Mouse (Mus musculus): ENCODE measurements around the gene Tcp11. TPM values are rescaled to one million over a fixed set of nuclear protein-coding genes. Genes with fewer than 3 reads are reported as not detected.

Gene Tcp11
- polyA plus RNA-seq, 3 experiments from 2014 or later, result 1.8 to 1.9 (median 1.8) TPM

DNA sequence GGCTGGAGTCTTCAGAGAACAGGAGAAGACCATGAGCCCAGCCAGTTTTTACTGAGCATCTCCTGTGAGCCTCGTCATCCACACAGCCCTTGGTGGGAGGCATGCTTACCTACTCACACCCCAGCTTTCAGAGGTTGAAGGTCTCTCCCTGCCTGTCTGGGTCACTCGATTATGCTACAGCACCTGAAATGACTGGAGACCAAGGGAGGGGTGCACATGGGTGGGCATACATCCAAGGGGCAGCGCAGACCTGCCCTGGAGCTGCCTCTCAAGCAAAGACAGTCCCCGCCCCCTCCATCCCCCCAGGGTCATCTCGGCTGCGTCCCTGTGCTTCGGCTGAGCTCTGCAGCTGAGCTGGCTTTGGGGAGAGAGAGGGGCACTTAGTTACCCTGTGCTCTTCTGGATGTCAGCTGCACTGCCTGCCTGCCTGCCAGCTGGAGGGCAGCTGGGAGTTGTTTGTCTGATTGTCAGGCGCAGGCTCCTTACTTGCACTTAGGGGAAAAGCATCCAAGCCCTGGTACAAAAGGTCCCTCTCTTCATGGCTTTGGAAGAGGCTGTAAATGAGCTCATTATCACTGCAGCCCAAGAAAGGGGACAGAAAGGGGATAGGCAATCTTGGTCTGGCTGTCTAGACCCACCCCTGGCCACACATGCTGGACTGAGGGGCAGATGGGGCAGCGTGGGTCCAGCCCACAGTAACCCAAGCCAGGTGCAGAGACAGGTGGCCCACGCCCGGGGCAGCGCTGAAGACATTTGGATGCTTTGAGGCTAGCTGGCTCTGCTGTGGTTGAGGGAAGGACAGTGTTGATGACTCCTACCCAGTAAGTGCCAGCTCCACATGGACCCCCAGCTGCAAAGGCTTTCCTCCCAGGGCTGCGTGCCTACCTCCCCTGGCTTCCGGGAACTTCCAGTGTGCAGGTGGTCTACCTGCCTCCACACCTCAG lies 43.4 kb downstream of the Tcp11 start:
- ATAC-seq, result no peak

- ATAC-seq, result no peak
Measured at GRCm38 (mm10) chr17:28034986-28035385, 45.5 kb downstream of the Tcp11 start.

GRCm38 (mm10) chr17:28033046-28033580 lies 47.3 kb downstream of the Tcp11 start:
- ATAC-seq, result no peak

GRCm38 (mm10) chr17:28032219-28032618 lies 48.2 kb downstream of the Tcp11 start:
- ATAC-seq, result no peak

- ATAC-seq, result no peak
Measured at GRCm38 (mm10) chr17:28031281-28031941, 49.0 kb downstream of the Tcp11 start.

- no peak for ATAC-seq
Measured at GRCm38 (mm10) chr17:28030446-28030845, 50.0 kb downstream of the Tcp11 start.

DNA sequence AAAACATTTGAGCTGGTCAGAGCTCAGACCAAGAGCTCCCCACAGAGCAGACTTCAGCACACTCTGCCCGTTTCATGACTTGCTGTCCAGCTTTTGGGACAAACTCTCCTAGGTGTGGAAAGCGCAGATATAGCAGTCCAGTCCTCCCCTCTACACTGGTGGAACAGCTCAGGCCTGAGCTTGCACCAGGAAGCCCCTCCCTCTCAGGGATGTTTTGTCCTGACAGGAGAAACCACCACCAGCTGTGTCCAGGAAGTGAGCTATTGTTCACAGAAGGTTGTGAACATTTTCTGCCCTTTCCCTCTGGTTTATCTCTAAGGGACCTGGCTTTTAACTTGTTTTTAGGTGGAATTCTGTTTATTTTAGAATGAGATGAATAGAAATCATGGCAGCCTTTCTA lies 51.1 kb downstream of the Tcp11 start:
- ATAC-seq, result no peak

- ATAC-seq, result no peak
Measured at GRCm38 (mm10) chr17:28028236-28028635, 52.2 kb downstream of the Tcp11 start.

GRCm38 (mm10) chr17:28027197-28027596 lies 53.2 kb downstream of the Tcp11 start:
- no peak for ATAC-seq

DNA sequence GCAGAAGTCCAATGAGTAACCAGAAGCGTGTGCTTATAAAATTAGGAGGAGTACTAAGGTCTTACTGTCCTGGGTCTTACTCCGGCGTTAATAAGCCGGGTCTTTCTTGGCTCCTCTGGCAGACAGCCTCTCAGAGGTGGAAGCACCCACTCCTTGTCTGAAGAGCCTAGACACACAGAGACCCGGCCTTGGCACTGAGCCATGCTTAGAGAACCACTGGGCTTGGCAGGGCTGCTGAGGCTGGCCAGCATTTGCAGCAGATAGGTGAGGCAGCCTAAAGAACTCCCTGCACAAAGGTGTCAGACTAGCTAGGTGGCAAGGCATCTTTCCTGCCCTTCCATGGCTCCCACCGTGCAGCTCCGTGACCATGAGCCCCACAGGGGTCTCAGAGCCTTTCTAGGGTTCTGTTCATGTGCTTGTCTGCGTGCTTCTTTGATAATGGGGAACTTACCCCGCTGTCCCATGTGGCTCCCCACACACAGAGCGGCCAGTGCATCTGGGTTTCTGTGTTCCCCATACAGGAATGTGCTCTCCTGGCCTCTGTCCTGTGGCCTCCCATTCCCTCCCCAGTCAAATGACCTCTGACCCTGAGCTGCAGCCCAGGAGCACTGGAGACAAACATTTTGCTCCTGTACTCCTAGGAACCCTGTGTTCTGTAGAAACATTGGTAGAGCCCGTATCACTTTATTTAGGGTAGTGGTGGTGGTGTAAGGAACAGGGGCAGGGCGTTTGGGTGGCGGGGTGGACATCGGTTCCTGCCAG lies 54.1 kb downstream of the Tcp11 start:
- no peak for ATAC-seq

DNA sequence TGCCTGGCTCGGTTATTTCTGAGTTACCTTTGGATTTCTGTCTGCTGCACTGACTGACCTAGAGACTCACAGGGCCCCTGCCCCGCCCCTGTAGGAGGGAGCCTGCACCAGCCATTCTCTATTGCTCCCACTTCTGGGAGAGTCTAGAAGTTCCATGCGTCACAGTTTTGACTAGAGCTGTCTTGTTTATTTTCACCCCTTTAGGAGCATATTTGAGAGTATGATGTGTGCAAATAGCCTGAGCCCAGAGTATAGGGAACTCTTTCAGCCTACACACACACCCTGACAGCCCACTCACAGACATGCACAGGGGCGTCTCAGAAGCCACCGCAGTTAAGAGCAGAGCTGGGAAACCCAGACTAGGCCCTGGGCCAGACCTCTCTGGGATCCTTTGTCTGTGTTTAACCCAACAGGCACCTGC lies 54.9 kb downstream of the Tcp11 start:
- ATAC-seq, result no peak

DNA sequence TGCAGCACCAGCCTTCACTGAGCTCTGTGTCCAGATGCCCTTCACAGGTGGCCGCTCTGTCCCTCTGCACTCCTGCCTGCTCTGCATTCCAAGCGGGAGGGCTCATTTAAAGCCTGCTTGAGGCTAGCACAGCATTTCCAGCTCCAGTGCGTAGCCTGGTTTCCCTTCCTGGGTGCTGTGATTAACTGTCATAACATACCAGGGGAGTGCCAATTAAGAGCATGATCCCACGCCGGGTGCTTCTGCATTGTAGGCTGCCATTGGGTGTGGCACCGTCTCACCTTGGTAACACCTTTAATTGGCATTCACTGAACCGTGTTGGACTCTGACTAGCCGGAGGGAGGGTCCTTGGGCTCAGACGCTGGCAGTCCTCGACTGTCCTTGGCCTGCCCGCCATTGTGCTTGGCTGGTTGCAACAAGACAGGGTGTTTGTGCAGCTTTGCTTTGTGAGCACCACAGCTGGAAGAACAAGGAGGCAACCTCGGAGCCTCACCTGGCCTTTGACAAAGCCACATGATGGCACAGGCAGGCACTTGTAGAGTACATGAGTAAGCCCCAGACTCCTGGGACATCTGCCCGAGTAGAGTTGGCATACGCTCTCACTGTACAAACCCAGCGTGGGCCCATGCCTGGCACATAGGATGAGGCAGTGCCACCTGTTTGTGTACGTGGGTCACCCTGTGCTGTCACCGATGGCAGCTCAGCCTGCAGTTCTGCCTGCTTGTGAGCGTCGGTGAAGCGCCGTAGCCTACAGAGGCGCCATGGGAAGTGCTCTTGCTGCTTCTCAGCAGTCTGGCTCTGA lies 57.4 kb downstream of the Tcp11 start:
- ATAC-seq, result no peak

GRCm38 (mm10) chr17:28021911-28022310 lies 58.5 kb downstream of the Tcp11 start:
- ATAC-seq, result no peak

DNA sequence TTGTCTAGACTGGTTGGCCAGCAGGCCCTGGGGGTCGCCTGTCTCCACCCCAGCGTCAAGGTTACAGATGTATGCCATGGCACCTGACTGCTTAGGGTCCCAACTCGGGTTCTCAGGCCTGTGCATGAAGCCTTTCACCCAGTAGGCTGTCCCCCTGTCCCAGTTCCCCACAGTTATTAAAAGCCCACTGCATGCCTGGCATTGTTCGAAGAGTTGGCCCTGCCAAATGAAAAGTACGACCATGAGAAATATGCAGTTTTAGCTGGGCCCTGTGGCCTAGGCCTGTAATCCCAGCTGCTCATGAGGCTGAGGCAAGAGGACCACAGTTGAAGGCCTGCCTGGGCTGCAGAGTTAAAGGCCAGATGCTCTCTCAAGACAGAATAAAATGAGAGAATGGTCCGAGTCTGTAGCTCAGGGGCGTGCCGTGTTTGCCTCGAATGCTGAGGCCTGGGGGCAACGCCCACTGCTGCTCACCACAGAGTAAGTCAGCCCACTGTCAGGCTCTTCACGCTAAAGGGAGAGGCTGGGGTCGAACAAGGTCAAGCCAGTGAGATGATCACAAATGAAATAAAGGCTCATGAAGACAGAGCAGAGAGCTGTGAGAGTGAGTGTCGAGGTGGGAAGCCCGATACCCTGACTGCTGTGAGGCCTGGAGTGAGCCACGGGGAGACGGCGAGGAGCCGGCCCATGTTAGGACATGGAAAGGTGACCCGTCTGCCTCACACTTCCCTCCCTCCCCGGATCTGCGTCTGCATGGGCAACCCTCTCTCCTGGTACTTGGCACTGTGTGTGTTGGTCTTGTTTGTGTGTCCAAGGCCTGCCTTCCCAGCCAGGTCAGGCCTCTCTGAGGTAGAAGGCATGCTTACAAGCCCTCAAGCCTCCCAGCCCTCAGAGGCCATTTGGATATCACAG lies 60.4 kb downstream of the Tcp11 start:
- ATAC-seq, result no peak

- ATAC-seq, result no peak
Measured at GRCm38 (mm10) chr17:28018776-28019175, 61.7 kb downstream of the Tcp11 start.

- no peak for ATAC-seq
Measured at GRCm38 (mm10) chr17:28018344-28018743, 62.1 kb downstream of the Tcp11 start.
